Mouse (Mus musculus) stomach, embryonic 16.5 days (tissue): Measurements from ENCODE around the gene Pcf11. TPM values are rescaled to one million over a fixed set of nuclear protein-coding genes. Genes with fewer than 3 reads are reported as not detected.

Source experiments
- ATAC-seq: fragments of 200-750 bp; cut with Nextera tagmentation; 2 replicates; pipeline ENCODE4 v1.8.0; 2017; ENCODE audit warnings: moderate number of reproducible peaks, moderate TSS enrichment; ENCODE audit not compliant: insufficient read depth, low FRiP score
- H3K27ac ChIP-seq: fragments of 300-500 bp; sonication (generic); 2 replicates; pipeline ENCODE4 v1.5.1; 2014; ENCODE audit warnings: low read length
- H3K27me3 ChIP-seq: fragments of 300-500 bp; sonication (generic); 2 replicates; pipeline ENCODE4 v1.6.1; 2014; ENCODE audit warnings: low read length, control low read depth, mixed read lengths; ENCODE audit not compliant: control insufficient read depth, insufficient read depth
- H3K36me3 ChIP-seq: fragments of 300-500 bp; sonication (generic); 2 replicates; pipeline ENCODE4 v1.6.1; 2014; ENCODE audit warnings: low read length; ENCODE audit not compliant: control insufficient read depth, insufficient read depth
- H3K4me1 ChIP-seq: fragments of 300-500 bp; sonication (generic); 2 replicates; pipeline ENCODE4 v1.6.1; 2014; ENCODE audit warnings: low read length, control low read depth, mixed read lengths; ENCODE audit not compliant: control insufficient read depth, insufficient read depth
- H3K4me2 ChIP-seq: fragments of 300-500 bp; sonication (generic); 2 replicates; pipeline ENCODE4 v1.6.1; 2014; ENCODE audit warnings: low read depth, low read length, mixed read lengths
- H3K4me3 ChIP-seq: fragments of 300-500 bp; sonication (generic); replicated peaks from 2 replicates; pipeline ENCODE4 v1.5.1; 2014; ENCODE audit warnings: mild to moderate bottlenecking, low read length
- H3K9ac ChIP-seq: fragments of 300-500 bp; sonication (generic); 2 replicates; pipeline ENCODE4 v1.6.1; 2014; ENCODE audit warnings: low read length
- H3K9me3 ChIP-seq: fragments of 300-500 bp; sonication (generic); replicated peaks from 2 replicates; pipeline ENCODE4 v1.6.1; 2016; ENCODE audit warnings: low read length, control low read depth; ENCODE audit not compliant: control insufficient read depth
- WGBS: fragments of 180-500 bp; shearing (Covaris S2); extraction: QIAGEN DNeasy Blood & Tissue Kit; methylation state at CpG from one replicate; pipeline ENCODE4 v1.1.7; 2014; 5-methylcytosine and 5-hydroxymethylcytosine counted together
- polyA plus RNA-seq: library from polyadenylated mRNA; unstranded; fragments of >200 nt; fragmentation: Nextera tagmentation; extraction: Ambion mirVana; gene quantifications from 2 replicates; pipeline ENCODE4 v1.2.1, GENCODE M21; 2015

Pcf11 gene
- polyA plus RNA-seq, 1 experiment from 2014 or later: 21.2 TPM

GRCm38 (mm10) chr7:92604961-92605360 lies 64.8 kb downstream of the Pcf11 start:
- 91% methylated on average over 7 of the region's 7 CpGs for WGBS
- H3K9me3 ChIP-seq: no peaks in the 10 kb centered on the region
- H3K27ac ChIP-seq: no peak overlapping the region
- no peaks in the 10 kb centered on the region for H3K27me3 ChIP-seq
- no peaks in the 10 kb centered on the region for H3K4me1 ChIP-seq
- H3K9ac ChIP-seq: no peak overlapping the region
- H3K36me3 ChIP-seq: no peaks in the 10 kb centered on the region
- no peak for ATAC-seq
- no peak overlapping the region for H3K4me2 ChIP-seq
- no peak overlapping the region for H3K4me3 ChIP-seq

Other genes starting within 250 kb of the Pcf11 start
- 42.2 and 49.3 TPM in 2 replicates for gene Ccdc90b, start 108.8 kb downstream of the Pcf11 start, polyA plus RNA-seq
- gene Ankrd42, start 32.8 kb downstream of the Pcf11 start, polyA plus RNA-seq: 3.9 and 5.3 TPM in 2 replicates
- gene Rab30, start 71.7 kb upstream of the Pcf11 start, polyA plus RNA-seq: 20.9 and 24.1 TPM in 2 replicates
- gene Ddias, start 204.3 kb upstream of the Pcf11 start, polyA plus RNA-seq: 9.2 and 10.6 TPM in 2 replicates
- 24.3 and 24.7 TPM in 2 replicates for gene Prcp, start 204.5 kb upstream of the Pcf11 start, polyA plus RNA-seq